Mouse (Mus musculus) heart, adult 2 months (tissue): ENCODE measurements around the gene Pim1.

Experiments
- CTCF ChIP-seq: fragments of 200-600 bp; IDR thresholded peaks from 2 replicates; pipeline ENCODE4 v1.8.1; 2022; ENCODE audit warnings: antibody characterized with exemption, mild to moderate bottlenecking, moderate library complexity
- EP300 ChIP-seq: fragments of 200-500 bp; IDR thresholded peaks from 2 replicates; pipeline ENCODE4 v1.6.1; 2011; ENCODE audit warnings: low read depth, low read length, control low read depth; ENCODE audit not compliant: insufficient read depth
- POLR2A ChIP-seq: fragments of 200-500 bp; IDR thresholded peaks from 2 replicates; pipeline ENCODE4 v1.6.1; 2011; ENCODE audit warnings: mild to moderate bottlenecking, low read depth, low read length, control low read depth; ENCODE audit not compliant: insufficient read depth

DNA sequence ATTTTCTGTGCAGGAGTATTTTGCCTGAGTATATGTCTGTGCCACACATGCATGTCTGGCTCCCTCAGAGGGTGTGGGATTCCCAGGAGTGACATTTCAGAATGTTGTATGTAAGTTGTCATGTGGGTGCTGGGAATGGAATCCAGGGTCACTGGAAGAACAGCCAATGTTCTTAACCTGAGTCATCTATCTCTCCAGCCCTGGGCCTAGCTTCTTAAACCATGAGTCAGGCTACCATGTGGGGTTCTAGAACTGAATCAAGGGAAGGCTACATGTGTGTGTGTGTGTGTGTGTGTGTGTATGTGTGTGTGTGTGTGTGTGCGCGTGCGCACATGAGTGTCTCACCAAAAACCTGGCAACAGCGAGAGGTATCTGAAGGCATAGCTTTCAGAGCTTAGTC, 34.1 kb upstream of the Pim1 start:
- TF ChIP-seq CTCF (no peak), POLR2A (no peak), EP300 (no peak)
